Mouse (Mus musculus): ENCODE results near the gene Iqcj. TPM values are rescaled to one million over a fixed set of nuclear protein-coding genes. Genes with fewer than 3 reads are reported as not detected.
A peak's percentile ranks its signal among the peaks of the same experiment; 100 is the strongest.

Iqcj gene
- polyA plus RNA-seq, 1 experiment, result not detected

DNA sequence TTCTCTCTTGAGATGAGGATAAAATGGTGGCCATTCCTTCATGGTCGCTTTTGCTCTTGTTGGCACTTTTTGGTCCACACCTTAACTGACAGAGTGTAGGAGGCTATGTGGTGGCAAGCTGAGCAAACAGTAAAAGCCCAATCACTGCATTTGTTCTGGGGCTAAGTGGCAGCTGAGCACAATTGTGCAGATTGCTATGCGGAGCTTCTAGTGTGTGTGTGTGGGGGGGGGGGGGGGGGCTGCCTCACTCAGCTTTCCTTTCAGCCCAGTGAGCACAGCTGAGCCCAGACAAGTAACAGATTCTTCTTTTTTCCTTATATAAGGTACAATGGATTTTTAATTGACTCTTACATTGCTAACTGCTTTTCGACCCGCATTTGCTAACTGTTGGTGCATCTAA lies 110.4 kb downstream of the Iqcj start:
- no peak overlapping the region for H3K27ac ChIP-seq (ENCODE audit: insufficient read depth, low read length)
- H3K4me3 ChIP-seq (ENCODE audit: insufficient read depth, low read length), result no peak overlapping the region
- TF ChIP-seq POLR2A (IDR thresholded peaks at IDR 0.05; ENCODE audit: low read depth, low read length) (no peak), CTCF (IDR thresholded peaks at IDR 0.05; ENCODE audit: borderline replicate concordance, insufficient read depth, low read length) (no peak)
- H3K4me1 ChIP-seq (ENCODE audit: control insufficient read depth, insufficient read depth, low read length), result no peaks in the 10 kb centered on the region

DNA sequence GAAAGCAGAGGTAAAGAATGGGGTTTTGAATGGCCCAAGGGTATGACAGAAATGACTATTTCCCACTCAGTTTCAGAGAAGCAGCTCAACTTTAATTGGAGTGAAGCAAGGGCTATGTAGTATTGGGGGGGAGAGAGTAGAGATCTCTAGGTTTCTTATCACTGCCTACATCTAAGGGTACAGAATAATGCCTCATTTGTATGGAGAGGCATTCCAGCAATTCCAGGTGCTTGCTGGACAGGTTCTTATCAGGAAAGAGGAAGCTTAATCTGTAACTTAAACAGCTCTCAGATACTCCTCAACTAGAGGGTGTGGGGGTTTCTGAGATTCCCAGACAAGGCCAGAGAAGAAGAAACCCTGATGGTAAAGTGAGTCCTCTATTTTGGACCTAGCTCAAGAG lies 120.3 kb downstream of the Iqcj start:
- Histone ChIP-seq H3K4me3 (ENCODE audit: insufficient read depth, low read length) (no peak overlapping the region), H3K27ac (ENCODE audit: insufficient read depth, low read length) (no peak overlapping the region), H3K4me1 (ENCODE audit: control insufficient read depth, insufficient read depth, low read length) (no peaks in the 10 kb centered on the region)
- TF ChIP-seq POLR2A (IDR thresholded peaks at IDR 0.05; ENCODE audit: low read depth, low read length), result no peak
- TF ChIP-seq CTCF (IDR thresholded peaks at IDR 0.05; ENCODE audit: borderline replicate concordance, insufficient read depth, low read length), result no peak

DNA sequence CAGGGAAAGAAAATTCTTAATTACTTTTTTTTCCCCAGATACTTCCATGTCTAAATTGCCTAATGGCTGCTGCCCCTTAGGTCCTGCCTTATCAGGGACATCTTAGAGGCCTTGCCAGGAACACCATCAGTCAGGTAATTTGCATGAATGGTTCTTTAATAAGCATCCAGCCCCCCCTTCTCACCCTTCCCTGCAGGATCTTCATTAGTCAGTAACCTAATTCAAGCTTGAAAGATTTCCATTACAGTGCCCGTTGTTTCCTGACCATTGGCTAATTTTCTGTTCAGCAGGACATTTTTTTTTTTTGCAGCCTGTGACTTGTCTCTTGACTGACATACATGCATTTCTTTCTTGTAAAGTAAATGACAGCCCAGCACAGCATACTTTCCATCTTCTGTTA lies 123.8 kb downstream of the Iqcj start:
- no peak overlapping the region for H3K4me3 ChIP-seq (ENCODE audit: insufficient read depth, low read length)
- TF ChIP-seq CTCF (IDR thresholded peaks at IDR 0.05; ENCODE audit: borderline replicate concordance, insufficient read depth, low read length), result no peak
- no peak for TF ChIP-seq POLR2A (IDR thresholded peaks at IDR 0.05; ENCODE audit: low read depth, low read length)
- H3K27ac ChIP-seq (ENCODE audit: insufficient read depth, low read length), result no peak overlapping the region
- H3K4me1 ChIP-seq (ENCODE audit: control insufficient read depth, insufficient read depth, low read length), result no peaks in the 10 kb centered on the region

DNA sequence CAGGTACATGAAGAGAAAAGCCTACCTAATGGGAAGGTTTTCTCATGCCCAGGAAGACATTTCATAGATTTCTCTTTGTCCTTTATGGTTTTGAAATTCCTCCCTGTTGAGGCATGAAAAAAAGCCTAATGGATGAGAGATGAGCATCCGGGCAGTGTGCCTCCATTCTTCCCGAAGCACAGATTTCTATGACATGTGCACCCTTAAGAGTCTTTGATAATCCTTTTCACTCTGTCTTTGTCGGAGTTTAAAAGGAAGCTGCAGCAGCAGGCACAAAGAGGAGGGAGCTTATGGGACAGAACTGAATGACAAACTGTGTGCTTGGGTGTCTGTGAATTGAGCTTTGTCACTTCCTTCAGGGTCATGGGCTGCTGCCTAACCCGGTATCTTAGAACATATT lies 127.4 kb downstream of the Iqcj start:
- TF ChIP-seq CTCF (IDR thresholded peaks at IDR 0.05; ENCODE audit: borderline replicate concordance, insufficient read depth, low read length) (no peak), POLR2A (IDR thresholded peaks at IDR 0.05; ENCODE audit: low read depth, low read length) (no peak)
- Histone ChIP-seq H3K4me1 (ENCODE audit: control insufficient read depth, insufficient read depth, low read length) (no peaks in the 10 kb centered on the region), H3K27ac (ENCODE audit: insufficient read depth, low read length) (no peak overlapping the region), H3K4me3 (ENCODE audit: insufficient read depth, low read length) (no peak overlapping the region)

DNA sequence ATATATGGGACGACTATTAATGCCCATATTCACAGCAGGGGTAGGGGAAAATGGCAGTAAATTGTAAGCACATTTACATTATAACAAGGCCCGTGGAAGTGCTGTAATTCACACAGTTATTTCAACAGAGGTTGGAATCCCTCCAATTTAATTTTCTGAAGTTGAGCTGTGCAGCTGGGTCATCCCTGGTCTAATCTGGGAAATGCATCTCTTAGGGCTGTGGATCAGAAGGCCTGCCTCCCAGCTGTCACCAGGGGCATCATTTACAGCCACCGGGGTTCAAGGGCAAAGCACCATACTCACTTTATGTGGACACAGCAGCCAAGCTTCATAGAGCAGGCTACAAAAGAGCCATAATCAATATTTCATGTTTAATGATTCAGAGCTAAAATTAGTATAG lies 144.1 kb downstream of the Iqcj start:
- H3K4me1 ChIP-seq (ENCODE audit: control insufficient read depth, insufficient read depth, low read length), result no peaks in the 10 kb centered on the region
- TF ChIP-seq CTCF (IDR thresholded peaks at IDR 0.05; ENCODE audit: borderline replicate concordance, insufficient read depth, low read length) (no peak), POLR2A (IDR thresholded peaks at IDR 0.05; ENCODE audit: low read depth, low read length) (no peak)

DNA sequence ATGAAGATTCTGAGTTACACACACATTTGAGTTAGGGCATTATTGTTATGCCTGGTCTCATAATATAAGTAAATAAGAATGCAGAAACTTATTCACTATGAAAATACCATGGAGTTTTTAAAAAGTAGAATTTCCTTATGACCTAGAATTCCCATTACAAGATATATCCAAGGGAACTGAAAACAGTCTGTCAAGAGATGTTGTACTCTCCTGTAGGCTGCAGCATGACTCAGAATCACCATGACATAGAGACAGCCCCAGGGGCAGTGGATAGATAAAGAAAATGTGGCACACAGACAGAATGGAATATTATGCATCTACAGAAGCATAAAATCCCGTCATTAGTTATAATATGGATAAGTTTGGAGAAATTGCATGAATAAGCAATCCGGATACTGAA lies 150.9 kb downstream of the Iqcj start:
- no peak overlapping the region for H3K4me3 ChIP-seq (ENCODE audit: insufficient read depth, low read length)
- no peak for TF ChIP-seq CTCF (IDR thresholded peaks at IDR 0.05; ENCODE audit: borderline replicate concordance, insufficient read depth, low read length)
- TF ChIP-seq POLR2A (IDR thresholded peaks at IDR 0.05; ENCODE audit: low read depth, low read length), result no peak
- no peaks in the 10 kb centered on the region; the same call in 1 of the 2 replicates for H3K4me1 ChIP-seq (ENCODE audit: control insufficient read depth, insufficient read depth, low read length)
- no peak overlapping the region for H3K27ac ChIP-seq (ENCODE audit: insufficient read depth, low read length)

More for the DNA sequence above, 144.1 kb downstream of the Iqcj start:
- Histone ChIP-seq H3K4me3 (ENCODE audit: insufficient read depth, low read length) (no peak overlapping the region), H3K27ac (ENCODE audit: insufficient read depth, low read length) (no peak overlapping the region)

DNA sequence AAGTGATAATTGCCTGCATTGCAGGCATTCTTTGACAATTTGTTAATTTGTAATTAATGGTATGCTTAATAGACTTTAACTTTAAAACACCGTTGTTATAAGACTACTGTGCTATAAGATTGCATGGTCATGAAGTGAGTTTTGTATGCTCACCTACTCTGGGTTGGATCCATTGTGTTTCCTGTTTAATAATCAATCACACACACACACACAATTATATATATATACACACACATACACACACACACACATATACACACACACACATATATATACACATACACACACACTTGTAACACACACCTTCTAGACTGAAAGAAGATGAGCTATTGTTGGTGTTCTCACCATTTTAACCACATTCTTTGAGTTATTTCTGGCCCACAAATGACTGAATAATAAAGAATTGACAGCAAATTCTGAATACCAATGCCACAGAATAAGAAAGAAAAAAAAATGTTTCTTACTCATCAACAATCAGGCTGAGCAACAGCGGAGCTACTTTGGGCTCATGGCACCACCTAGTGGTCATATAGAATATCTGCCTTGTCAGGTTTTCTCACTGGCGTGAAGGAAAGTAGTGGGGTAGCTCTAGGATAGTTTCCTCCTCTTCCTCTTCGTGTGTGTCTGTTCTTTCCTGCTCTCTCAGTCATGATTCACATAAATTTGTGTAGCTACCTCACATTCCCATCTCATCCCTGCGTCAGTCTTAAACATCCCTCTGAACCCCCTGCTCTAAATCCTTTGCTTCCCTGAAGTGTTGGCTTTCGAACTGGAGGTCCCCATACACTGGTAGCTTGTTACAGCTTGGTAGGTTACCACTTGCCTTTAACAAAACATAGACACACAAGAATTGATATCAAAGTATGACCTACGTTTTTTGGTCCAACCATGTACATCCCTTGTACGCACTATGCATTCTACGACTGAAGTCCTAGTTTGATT lies 153.7 kb downstream of the Iqcj start:
- TF ChIP-seq CTCF (IDR thresholded peaks at IDR 0.05; ENCODE audit: borderline replicate concordance, insufficient read depth, low read length) (peak; percentile 52; the same call in 1 of the 2 replicates), POLR2A (IDR thresholded peaks at IDR 0.05; ENCODE audit: low read depth, low read length) (no peak)
- Histone ChIP-seq H3K4me3 (ENCODE audit: insufficient read depth, low read length) (no peak overlapping the region), H3K27ac (ENCODE audit: insufficient read depth, low read length) (no peak overlapping the region), H3K4me1 (ENCODE audit: control insufficient read depth, insufficient read depth, low read length) (no peaks in the 10 kb centered on the region; the same call in 1 of the 2 replicates)

DNA sequence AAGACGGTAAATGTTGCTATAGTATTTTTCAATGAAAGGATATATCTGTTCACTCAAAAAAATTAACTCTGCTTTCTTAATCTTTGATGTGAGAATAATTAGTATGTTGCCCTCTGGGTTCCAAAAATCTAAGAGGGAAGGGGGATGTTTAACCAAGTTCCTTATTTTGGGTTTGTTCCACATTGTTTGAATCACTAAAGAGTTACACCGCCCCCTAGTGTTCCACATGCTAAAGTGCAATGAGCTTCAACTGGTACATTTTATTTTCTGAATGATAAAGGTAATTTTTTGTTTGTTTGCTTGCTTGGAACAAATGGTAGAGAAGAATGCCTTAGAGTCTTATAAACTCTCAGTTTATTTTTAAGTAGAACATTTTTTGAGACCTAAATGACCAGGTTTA lies 161.5 kb downstream of the Iqcj start:
- no peak overlapping the region for H3K4me3 ChIP-seq (ENCODE audit: insufficient read depth, low read length)
- H3K4me1 ChIP-seq (ENCODE audit: control insufficient read depth, insufficient read depth, low read length), result no peaks in the 10 kb centered on the region
- no peak overlapping the region for H3K27ac ChIP-seq (ENCODE audit: insufficient read depth, low read length)
- no peak for TF ChIP-seq CTCF (IDR thresholded peaks at IDR 0.05; ENCODE audit: borderline replicate concordance, insufficient read depth, low read length)
- TF ChIP-seq POLR2A (IDR thresholded peaks at IDR 0.05; ENCODE audit: low read depth, low read length), result no peak

DNA sequence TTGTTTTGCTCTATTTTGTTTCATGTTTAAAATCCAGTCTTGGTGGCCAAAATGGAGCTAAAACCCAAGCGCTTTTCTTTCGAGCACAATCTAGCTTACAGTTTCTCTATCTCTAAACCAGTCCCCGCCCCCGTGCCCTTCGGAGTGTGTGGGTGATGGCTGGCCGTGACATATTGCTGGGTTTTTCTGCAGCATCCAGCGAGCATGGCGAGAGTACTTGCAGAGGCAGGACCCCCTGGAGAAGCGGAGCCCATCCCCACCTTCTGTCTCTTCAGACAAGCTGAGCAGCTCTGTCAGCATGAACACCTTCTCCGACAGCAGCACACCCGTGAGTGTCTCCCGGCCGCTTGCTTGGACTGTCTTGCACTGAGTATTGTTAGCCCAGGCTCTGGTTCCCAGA lies 163.1 kb downstream of the Iqcj start:
- no peak overlapping the region for H3K4me3 ChIP-seq (ENCODE audit: insufficient read depth, low read length)
- H3K27ac ChIP-seq (ENCODE audit: insufficient read depth, low read length), result no peak overlapping the region
- no peaks in the 10 kb centered on the region for H3K4me1 ChIP-seq (ENCODE audit: control insufficient read depth, insufficient read depth, low read length)
- TF ChIP-seq CTCF (IDR thresholded peaks at IDR 0.05; ENCODE audit: borderline replicate concordance, insufficient read depth, low read length), result no peak
- no peak for TF ChIP-seq POLR2A (IDR thresholded peaks at IDR 0.05; ENCODE audit: low read depth, low read length)
